Mouse (Mus musculus): ENCODE data around the gene Was. TPM values are rescaled to one million over a fixed set of nuclear protein-coding genes. Genes with fewer than 3 reads are reported as not detected.

Was gene
- polyA plus RNA-seq (2015; fragmentation: Nextera tagmentation; extraction: Ambion mirVana), result 0.62 and 2.2 TPM in 2 replicates

GRCm38 (mm10) chrX:8090346-8090953, at the start of gene Was:
Gene Was, minus strand, starts transcription at chrX:8090498.
- Histone ChIP-seq H3K9ac (ENCODE audit: low read length) (no peak within 1 kb of the TSS), H3K27ac (ENCODE audit: low read length) (no peak within 1 kb of the TSS), H3K9me3 (replicated peaks; ENCODE audit: control insufficient read depth, low read length) (no peaks in the 10 kb centered on the region), H3K27me3 (ENCODE audit: control insufficient read depth, insufficient read depth, low read length) (no peaks in the 10 kb centered on the region), H3K4me1 (ENCODE audit: control insufficient read depth, insufficient read depth, low read length) (no peaks in the 10 kb centered on the region), H3K4me3 (ENCODE audit: low read length) (peak within 1 kb of the TSS; percentile 26), H3K36me3 (ENCODE audit: control insufficient read depth, insufficient read depth) (no peaks in the 10 kb centered on the region), H3K4me2 (ENCODE audit: low read depth, low read length) (no peak within 1 kb of the TSS)
- no peak for ATAC-seq (replicated peaks; ENCODE audit: extremely low read depth, insufficient read depth, low FRiP score)
- 78% methylated on average over 14 of the region's 14 CpGs for WGBS

- no peak overlapping the region for H3K9ac ChIP-seq (ENCODE audit: low read length)
- WGBS, result 42% methylated on average over 1 of the region's 1 CpGs
- no peaks in the 10 kb centered on the region for H3K27me3 ChIP-seq (ENCODE audit: control insufficient read depth, insufficient read depth, low read length)
- H3K4me3 ChIP-seq (ENCODE audit: low read length), result no peak overlapping the region
- H3K4me1 ChIP-seq (ENCODE audit: control insufficient read depth, insufficient read depth, low read length), result peaks cover 10% of the 10 kb centered on the region
- no peaks in the 10 kb centered on the region for H3K9me3 ChIP-seq (replicated peaks; ENCODE audit: control insufficient read depth, low read length)
- H3K36me3 ChIP-seq (ENCODE audit: control insufficient read depth, insufficient read depth), result peaks cover 20% of the 10 kb centered on the region
- no peak for ATAC-seq (replicated peaks; ENCODE audit: extremely low read depth, insufficient read depth, low FRiP score)
- H3K27ac ChIP-seq (ENCODE audit: low read length), result no peak overlapping the region
- H3K4me2 ChIP-seq (ENCODE audit: low read depth, low read length), result no peak overlapping the region
Observed at GRCm38 (mm10) chrX:8139480-8139879, 49.2 kb upstream of the Was start.

- H3K9ac ChIP-seq (ENCODE audit: low read length), result no peak overlapping the region
- H3K27ac ChIP-seq (ENCODE audit: low read length), result no peak overlapping the region
- no peaks in the 10 kb centered on the region for H3K27me3 ChIP-seq (ENCODE audit: control insufficient read depth, insufficient read depth, low read length)
- no peaks in the 10 kb centered on the region for H3K9me3 ChIP-seq (replicated peaks; ENCODE audit: control insufficient read depth, low read length)
- peaks cover 5% of the 10 kb centered on the region for H3K4me1 ChIP-seq (ENCODE audit: control insufficient read depth, insufficient read depth, low read length)
- H3K4me2 ChIP-seq (ENCODE audit: low read depth, low read length), result no peak overlapping the region
- H3K4me3 ChIP-seq (ENCODE audit: low read length), result no peak overlapping the region
- no peak for ATAC-seq (replicated peaks; ENCODE audit: extremely low read depth, insufficient read depth, low FRiP score)
- peaks cover 4% of the 10 kb centered on the region for H3K36me3 ChIP-seq (ENCODE audit: control insufficient read depth, insufficient read depth)
- 31% methylated on average over 2 of the region's 2 CpGs for WGBS
Observed at GRCm38 (mm10) chrX:8135886-8136285, 45.6 kb upstream of the Was start.

GRCm38 (mm10) chrX:8132017-8132976, 42.0 kb upstream of the Was start, which contains the start of gene Wdr13:
Gene Wdr13, minus strand, starts transcription at chrX:8132892.
- Histone ChIP-seq H3K4me3 (ENCODE audit: low read length) (peak within 1 kb of the TSS; percentile 69), H3K27me3 (ENCODE audit: control insufficient read depth, insufficient read depth, low read length) (no peaks in the 10 kb centered on the region), H3K27ac (ENCODE audit: low read length) (peak within 1 kb of the TSS; percentile 99), H3K9ac (ENCODE audit: low read length) (peak within 1 kb of the TSS; percentile 78), H3K4me2 (ENCODE audit: low read depth, low read length) (peak within 1 kb of the TSS; percentile 69), H3K9me3 (replicated peaks; ENCODE audit: control insufficient read depth, low read length) (no peaks in the 10 kb centered on the region), H3K4me1 (ENCODE audit: control insufficient read depth, insufficient read depth, low read length) (peaks cover 5% of the 10 kb centered on the region), H3K36me3 (ENCODE audit: control insufficient read depth, insufficient read depth) (peaks cover 16% of the 10 kb centered on the region)
- ATAC-seq (replicated peaks; ENCODE audit: extremely low read depth, insufficient read depth, low FRiP score), result peak; percentile 90
- WGBS, result 11% methylated on average over 39 of the region's 40 CpGs

GRCm38 (mm10) chrX:8131393-8131792, 41.1 kb upstream of the Was start:
- WGBS, result 86% methylated on average over 17 of the region's 17 CpGs
- no peak overlapping the region; the same call in 1 of the 2 replicates for H3K27ac ChIP-seq (ENCODE audit: low read length)
- no peaks in the 10 kb centered on the region for H3K9me3 ChIP-seq (replicated peaks; ENCODE audit: control insufficient read depth, low read length)
- peaks cover 16% of the 10 kb centered on the region for H3K36me3 ChIP-seq (ENCODE audit: control insufficient read depth, insufficient read depth)
- H3K4me3 ChIP-seq (ENCODE audit: low read length), result peak overlapping the region; percentile 69
- H3K9ac ChIP-seq (ENCODE audit: low read length), result 0 out of 2 replicates have a peak overlapping the region, but pooled peaks have one; percentile 29
- ATAC-seq (replicated peaks; ENCODE audit: extremely low read depth, insufficient read depth, low FRiP score), result no peak
- peaks cover 5% of the 10 kb centered on the region for H3K4me1 ChIP-seq (ENCODE audit: control insufficient read depth, insufficient read depth, low read length)
- H3K4me2 ChIP-seq (ENCODE audit: low read depth, low read length), result peak overlapping the region; percentile 69
- H3K27me3 ChIP-seq (ENCODE audit: control insufficient read depth, insufficient read depth, low read length), result no peaks in the 10 kb centered on the region

- WGBS, result 81% methylated on average over 7 of the region's 7 CpGs
- H3K4me3 ChIP-seq (ENCODE audit: low read length), result no peak overlapping the region
Observed at GRCm38 (mm10) chrX:8125235-8125634, 34.9 kb upstream of the Was start.

GRCm38 (mm10) chrX:8123821-8124470, 33.6 kb upstream of the Was start:
- Histone ChIP-seq H3K27ac (ENCODE audit: low read length) (no peak overlapping the region), H3K4me1 (ENCODE audit: control insufficient read depth, insufficient read depth, low read length) (no peaks in the 10 kb centered on the region), H3K9ac (ENCODE audit: low read length) (no peak overlapping the region), H3K36me3 (ENCODE audit: control insufficient read depth, insufficient read depth) (peaks cover 13% of the 10 kb centered on the region), H3K27me3 (ENCODE audit: control insufficient read depth, insufficient read depth, low read length) (no peaks in the 10 kb centered on the region), H3K4me3 (ENCODE audit: low read length) (no peak overlapping the region), H3K9me3 (replicated peaks; ENCODE audit: control insufficient read depth, low read length) (no peaks in the 10 kb centered on the region), H3K4me2 (ENCODE audit: low read depth, low read length) (no peak overlapping the region)
- 83% methylated on average over 6 of the region's 6 CpGs for WGBS
- ATAC-seq (replicated peaks; ENCODE audit: extremely low read depth, insufficient read depth, low FRiP score), result no peak

More at GRCm38 (mm10) chrX:8125235-8125634, 34.9 kb upstream of the Was start:
- no peak overlapping the region for H3K27ac ChIP-seq (ENCODE audit: low read length)
- H3K4me2 ChIP-seq (ENCODE audit: low read depth, low read length), result no peak overlapping the region
- ATAC-seq (replicated peaks; ENCODE audit: extremely low read depth, insufficient read depth, low FRiP score), result no peak
- peaks cover 18% of the 10 kb centered on the region for H3K36me3 ChIP-seq (ENCODE audit: control insufficient read depth, insufficient read depth)
- no peak overlapping the region for H3K9ac ChIP-seq (ENCODE audit: low read length)
- no peaks in the 10 kb centered on the region for H3K27me3 ChIP-seq (ENCODE audit: control insufficient read depth, insufficient read depth, low read length)
- H3K9me3 ChIP-seq (replicated peaks; ENCODE audit: control insufficient read depth, low read length), result no peaks in the 10 kb centered on the region
- H3K4me1 ChIP-seq (ENCODE audit: control insufficient read depth, insufficient read depth, low read length), result no peaks in the 10 kb centered on the region

- no peak for ATAC-seq (replicated peaks; ENCODE audit: extremely low read depth, insufficient read depth, low FRiP score)
- Histone ChIP-seq H3K4me1 (ENCODE audit: control insufficient read depth, insufficient read depth, low read length) (no peaks in the 10 kb centered on the region), H3K9ac (ENCODE audit: low read length) (no peak overlapping the region), H3K36me3 (ENCODE audit: control insufficient read depth, insufficient read depth) (no peaks in the 10 kb centered on the region), H3K9me3 (replicated peaks; ENCODE audit: control insufficient read depth, low read length) (no peaks in the 10 kb centered on the region), H3K4me3 (ENCODE audit: low read length) (no peak overlapping the region), H3K27me3 (ENCODE audit: control insufficient read depth, insufficient read depth, low read length) (no peaks in the 10 kb centered on the region), H3K4me2 (ENCODE audit: low read depth, low read length) (no peak overlapping the region), H3K27ac (ENCODE audit: low read length) (no peak overlapping the region)
Observed at GRCm38 (mm10) chrX:8117264-8117663, 27.0 kb upstream of the Was start.
